ENCODE assay signal across 16 mouse cellular contexts in genomic region chr2:7683355-7683754, GRCm38 (mm10).
"Had no signal": no experiment of that assay in that cellular context is flagged by ENCODE, and none has a peak within 500 bp of the region (broad histone marks: within the 10 kb centered on the region; RNA-seq: fewer than 3 reads in every experiment).

No protein-coding gene starts in this region.

- H3K27ac ChIP-seq: neural tube, embryonic 12.5 days; neural tube, embryonic 13.5 days; neural tube, embryonic 15.5 days; stomach, embryonic 15.5 days had no signal

- H3K9me3 ChIP-seq: neural tube, embryonic 12.5 days; neural tube, embryonic 13.5 days; neural tube, embryonic 15.5 days; stomach, embryonic 15.5 days had no signal

- H3K36me3 ChIP-seq: neural tube, embryonic 12.5 days; neural tube, embryonic 13.5 days; neural tube, embryonic 15.5 days; stomach, embryonic 15.5 days had no signal

- H3K4me3 ChIP-seq: neural tube, embryonic 12.5 days; neural tube, embryonic 13.5 days; neural tube, embryonic 15.5 days; stomach, embryonic 15.5 days had no signal

- H3K4me2 ChIP-seq: neural tube, embryonic 12.5 days; neural tube, embryonic 13.5 days; neural tube, embryonic 15.5 days; stomach, embryonic 15.5 days had no signal

- H3K4me1 ChIP-seq: neural tube, embryonic 12.5 days; neural tube, embryonic 13.5 days; neural tube, embryonic 15.5 days; stomach, embryonic 15.5 days had no signal

- DNase-seq: retina, postnatal 1 day; right cerebral cortex, adult 18-20 months; right cerebral cortex, postnatal 14 days; right cerebral cortex, postnatal 25 days; right cerebral cortex, postnatal 4 days; spleen, adult 18-20 months; thymus, adult 18-20 months; thymus, adult 2 months; thymus, postnatal 14 days; thymus, postnatal 25 days; thymus, postnatal 36 days; thymus, postnatal 4 days had no signal

- H3K27me3 ChIP-seq: neural tube, embryonic 12.5 days; neural tube, embryonic 13.5 days; neural tube, embryonic 15.5 days; stomach, embryonic 15.5 days had no signal

- H3K9ac ChIP-seq: neural tube, embryonic 12.5 days; neural tube, embryonic 13.5 days; neural tube, embryonic 15.5 days; stomach, embryonic 15.5 days had no signal
